Mouse (Mus musculus) limb, embryonic 14.5 days (tissue): ENCODE data around the gene Msrb2. TPM values are rescaled to one million over a fixed set of nuclear protein-coding genes. Genes with fewer than 3 reads are reported as not detected.

Experiments
- ATAC-seq: fragments of 200-750 bp; cut with Nextera tagmentation; 2 replicates; pipeline ENCODE4 v1.8.0; 2017; ENCODE audit warnings: low read depth, moderate number of reproducible peaks, moderate TSS enrichment; ENCODE audit not compliant: low FRiP score
- DNase-seq: peaks from one replicate; pipeline ENCODE4 v3.0.0-alpha.2; 2015; ENCODE audit warnings: low spot score
- H3K27ac ChIP-seq: fragments of 300-500 bp; sonication (generic); replicated peaks from 2 replicates; pipeline ENCODE4 v1.5.1; 2014; ENCODE audit warnings: low read depth, mild to moderate bottlenecking, low read length, moderate library complexity, mixed read lengths
- H3K27me3 ChIP-seq: fragments of 300-500 bp; sonication (generic); 2 replicates; pipeline ENCODE4 v1.6.1; 2014; ENCODE audit warnings: low read length, mixed read lengths; ENCODE audit not compliant: control insufficient read depth, insufficient read depth
- H3K36me3 ChIP-seq: fragments of 300-500 bp; sonication (generic); 2 replicates; pipeline ENCODE4 v1.6.1; 2014; ENCODE audit warnings: mild to moderate bottlenecking, low read length, moderate library complexity, mixed read lengths; ENCODE audit not compliant: control insufficient read depth, insufficient read depth
- H3K4me1 ChIP-seq: fragments of 300-500 bp; sonication (generic); 2 replicates; pipeline ENCODE4 v1.6.1; 2014; ENCODE audit warnings: antibody characterized with exemption, low read length, mixed read lengths; ENCODE audit not compliant: control insufficient read depth, insufficient read depth
- H3K4me2 ChIP-seq: fragments of 300-500 bp; sonication (generic); replicated peaks from 2 replicates; pipeline ENCODE4 v1.6.1; 2014; ENCODE audit warnings: low read depth, mild to moderate bottlenecking, low read length, moderate library complexity; ENCODE audit not compliant: severe bottlenecking
- H3K4me3 ChIP-seq: fragments of 300-500 bp; sonication (generic); replicated peaks from 2 replicates; pipeline ENCODE4 v1.5.1; 2014; ENCODE audit warnings: low read length
- H3K9ac ChIP-seq: fragments of 300-500 bp; sonication (generic); 2 replicates; pipeline ENCODE4 v1.6.1; 2014; ENCODE audit warnings: mild to moderate bottlenecking, low read depth, low read length, moderate library complexity; ENCODE audit not compliant: severe bottlenecking
- H3K9me3 ChIP-seq: fragments of 300-500 bp; sonication (generic); 2 replicates; pipeline ENCODE4 v1.6.1; 2016; ENCODE audit warnings: low read length; ENCODE audit not compliant: control insufficient read depth
- POLR2A ChIP-seq: fragments of 200-500 bp; IDR thresholded peaks from 2 replicates; pipeline ENCODE4 v1.8.0; 2012; ENCODE audit warnings: inconsistent platforms, mild to moderate bottlenecking, moderate library complexity, borderline replicate concordance; ENCODE audit not compliant: insufficient read depth, insufficient read length; ENCODE audit errors: extremely low read depth
- WGBS: fragments of 180-500 bp; shearing (Covaris S2); extraction: QIAGEN DNeasy Blood & Tissue Kit; methylation state at CpG from one replicate; pipeline ENCODE4 v1.1.7; 2014; 5-methylcytosine and 5-hydroxymethylcytosine counted together
- polyA plus RNA-seq, 2 experiments: library from polyadenylated mRNA; depleted of rRNA in 1 of 2; stranded (reverse) in 1 of 2; unstranded in 1 of 2; fragments of >200 nt; fragmentation: Nextera tagmentation in 1 of 2; extraction: Ambion mirVana in 1 of 2; gene quantifications; 2 replicates each; pipeline versions ENCODE4 v1.2.1 to v1.2.3; 2012 to 2014

The Msrb2 gene
- polyA plus RNA-seq (2012; rRNA removed) (22.3 and 23.7 TPM in 2 replicates), polyA plus RNA-seq (2014; fragmentation: Nextera tagmentation; extraction: Ambion mirVana) (25.1 and 25.6 TPM in 2 replicates)

DNA sequence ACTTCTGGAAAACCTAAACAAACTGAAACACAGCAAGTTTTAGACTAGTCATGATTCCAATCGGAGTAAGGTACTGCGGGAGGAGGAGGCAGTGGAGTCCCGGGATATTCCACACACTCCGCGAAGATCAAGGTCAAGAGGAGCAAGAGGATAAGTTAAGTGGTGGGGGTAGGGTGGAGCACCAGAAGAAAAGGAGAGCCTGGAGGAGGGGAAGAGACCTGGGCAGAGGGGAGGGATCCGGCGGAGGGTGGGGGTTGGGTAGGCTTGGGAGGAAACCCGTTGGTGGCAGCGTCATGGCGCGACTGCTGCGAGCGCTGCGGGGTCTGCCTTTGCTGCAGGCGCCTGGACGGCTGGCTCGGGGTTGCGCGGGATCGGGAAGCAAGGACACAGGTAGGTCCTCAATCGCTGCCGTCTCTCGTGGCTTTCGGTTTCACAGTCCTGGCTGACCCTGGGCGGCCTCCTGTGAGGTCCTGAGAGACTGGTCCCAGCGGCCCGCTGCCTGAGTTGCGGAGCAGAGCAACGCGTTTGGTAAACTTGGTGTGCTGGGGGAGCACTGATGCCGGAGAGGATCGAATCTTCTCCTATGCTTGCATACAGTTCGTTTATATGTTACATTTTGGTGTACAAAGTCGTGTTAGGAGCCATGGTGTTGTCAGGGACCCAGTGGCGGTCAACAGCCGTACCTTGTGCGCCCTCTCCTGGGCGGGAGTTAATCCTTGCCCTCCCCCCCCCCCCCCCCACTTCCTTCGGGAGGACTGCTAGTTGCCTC lies at the start of gene Msrb2:
Gene Msrb2 (plus strand): TSS at position 51 of the 769 bp plus-strand sequence.
- H3K4me2 ChIP-seq = peak within 1 kb of the TSS; percentile 58
- peak; percentile 87 for ATAC-seq
- no peaks in the 10 kb centered on the region for H3K27me3 ChIP-seq
- peak within 1 kb of the TSS; percentile 84 for H3K9ac ChIP-seq
- 0 out of 2 replicates have a peak, but pooled peaks have one; percentile 20 for TF ChIP-seq POLR2A
- peak within 1 kb of the TSS; percentile 67 for H3K4me3 ChIP-seq
- peak; percentile 67 for DNase-seq
- H3K9me3 ChIP-seq = no peaks in the 10 kb centered on the region
- H3K27ac ChIP-seq = peak within 1 kb of the TSS; percentile 81
- 1% methylated on average over 38 of the region's 39 CpGs for WGBS
- H3K36me3 ChIP-seq = no peaks in the 10 kb centered on the region
- H3K4me1 ChIP-seq = no peaks in the 10 kb centered on the region

DNA sequence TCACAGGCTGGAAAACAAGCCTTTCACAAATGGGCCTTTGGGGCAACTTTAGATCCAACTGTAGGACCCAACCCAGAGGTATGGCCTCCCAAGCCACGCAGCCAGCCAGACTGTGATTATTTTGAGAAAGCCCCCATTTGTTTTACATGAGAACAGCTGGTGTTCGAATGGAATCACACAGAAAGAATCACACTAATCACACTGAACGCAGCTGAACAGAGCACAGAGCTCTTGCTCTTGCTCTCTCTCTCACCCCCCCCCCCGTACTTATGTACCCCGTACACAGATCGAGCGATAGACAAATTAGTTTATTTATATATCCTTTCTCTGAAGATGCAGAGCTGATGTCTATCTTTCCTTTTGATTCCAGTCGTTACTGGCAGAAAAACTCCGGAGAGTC lies 48.8 kb upstream of the Msrb2 start:
- H3K9me3 ChIP-seq = no peaks in the 10 kb centered on the region
- ATAC-seq = no peak
- 82% methylated on average over 9 of the region's 9 CpGs for WGBS

DNA sequence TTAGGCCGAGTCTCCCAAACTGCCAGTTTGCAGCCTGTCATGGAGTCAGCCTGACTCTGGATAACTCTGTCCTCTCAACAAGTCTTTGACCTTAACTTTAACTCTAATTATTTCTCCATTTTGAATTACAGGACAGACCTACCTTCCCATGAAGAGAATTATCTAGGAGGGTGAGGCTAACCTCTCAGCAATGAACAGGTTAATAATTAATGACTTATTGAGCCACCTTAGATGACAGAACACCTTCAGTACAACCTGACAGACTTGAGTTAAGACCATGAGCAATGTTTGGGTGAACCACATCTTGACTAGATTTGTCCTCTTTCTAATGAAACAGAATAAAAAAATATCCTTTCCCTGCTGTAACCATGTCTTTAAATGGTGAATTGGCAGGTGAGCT lies 44.9 kb upstream of the Msrb2 start:
- no peak overlapping the region for H3K9ac ChIP-seq
- H3K4me2 ChIP-seq = no peak overlapping the region
- DNase-seq (no peak), ATAC-seq (no peak)
- 80% methylated on average over 1 of the region's 1 CpGs for WGBS
- H3K27ac ChIP-seq = no peak overlapping the region
- no peak overlapping the region for H3K4me3 ChIP-seq
- no peaks in the 10 kb centered on the region for H3K9me3 ChIP-seq
- no peaks in the 10 kb centered on the region for H3K4me1 ChIP-seq
- H3K27me3 ChIP-seq = no peaks in the 10 kb centered on the region
- no peaks in the 10 kb centered on the region for H3K36me3 ChIP-seq
- TF ChIP-seq POLR2A = no peak

More for the DNA sequence above, 48.8 kb upstream of the Msrb2 start:
- H3K27ac ChIP-seq = no peak overlapping the region
- DNase-seq = no peak
- H3K4me3 ChIP-seq = no peak overlapping the region
- no peaks in the 10 kb centered on the region for H3K4me1 ChIP-seq
- no peak overlapping the region for H3K9ac ChIP-seq
- H3K4me2 ChIP-seq = no peak overlapping the region
- H3K36me3 ChIP-seq = no peaks in the 10 kb centered on the region
- H3K27me3 ChIP-seq = no peaks in the 10 kb centered on the region
- no peak for TF ChIP-seq POLR2A

DNA sequence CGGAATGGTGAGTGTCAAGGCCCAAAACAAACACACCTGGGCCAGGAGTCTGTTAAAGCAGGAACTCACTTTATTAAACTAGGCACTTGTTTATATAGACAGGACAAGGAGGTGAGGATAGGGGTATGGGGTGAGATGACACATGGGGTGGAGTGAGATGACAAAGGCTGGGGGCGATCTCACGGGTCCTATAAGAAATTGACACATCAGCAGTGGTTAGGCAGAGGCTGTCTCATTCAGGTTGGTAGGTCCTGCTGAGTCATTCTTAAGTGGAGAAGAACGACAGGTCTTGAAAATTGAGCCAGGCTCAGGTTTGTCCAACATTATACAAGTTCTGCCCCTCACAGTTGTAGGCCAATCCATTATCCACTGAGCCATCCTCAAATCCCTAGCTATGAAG lies 43.4 kb upstream of the Msrb2 start:
- Histone ChIP-seq H3K4me3 (no peak overlapping the region), H3K36me3 (no peaks in the 10 kb centered on the region), H3K9ac (no peak overlapping the region), H3K4me1 (no peaks in the 10 kb centered on the region), H3K27me3 (no peaks in the 10 kb centered on the region), H3K27ac (no peak overlapping the region), H3K4me2 (no peak overlapping the region), H3K9me3 (no peaks in the 10 kb centered on the region)
- DNase-seq (no peak), ATAC-seq (no peak)
- TF ChIP-seq POLR2A = no peak
- 72% methylated on average over 4 of the region's 4 CpGs for WGBS

DNA sequence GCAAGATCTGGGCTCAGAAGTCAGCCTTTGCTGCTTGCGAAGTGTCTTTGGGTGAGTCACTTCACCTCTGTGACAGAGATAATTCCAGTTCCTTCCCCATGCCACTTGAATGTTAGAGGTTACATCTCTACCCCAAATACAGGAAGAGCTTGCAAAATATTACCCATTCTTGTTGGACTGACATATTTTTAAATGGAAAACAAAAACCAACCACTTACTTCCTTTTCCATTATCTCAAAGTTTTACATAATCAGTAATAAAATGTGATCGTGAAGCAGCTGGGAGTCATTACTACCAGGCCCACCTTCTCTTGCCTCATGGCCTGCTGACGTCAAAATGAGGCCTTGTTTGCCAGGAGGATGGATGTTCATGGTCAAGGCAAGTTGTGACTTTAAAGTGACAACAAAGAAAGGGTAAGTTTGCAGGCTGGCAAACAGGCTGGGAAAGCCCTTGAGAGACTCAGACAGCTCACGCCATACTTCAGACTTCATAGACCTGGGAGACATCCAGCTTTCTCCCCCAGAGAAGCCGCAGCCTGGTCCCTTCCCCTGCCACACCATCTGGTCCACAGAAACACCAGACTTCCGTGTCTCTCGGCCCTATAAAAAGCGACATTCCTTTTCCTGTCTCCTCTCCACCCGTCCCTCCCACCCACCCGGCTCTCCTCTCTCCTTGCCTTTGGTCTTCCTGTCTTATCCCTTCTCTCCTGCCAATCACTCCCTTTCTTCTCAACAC lies 27.2 kb upstream of the Msrb2 start:
- whole genome bisulfite sequencing = 32% methylated on average over 10 of the region's 10 CpGs
- H3K27me3 ChIP-seq = no peaks in the 10 kb centered on the region
- H3K9me3 ChIP-seq = no peaks in the 10 kb centered on the region
- 0 out of 2 replicates have a peak, but pooled peaks cover 3% of the 10 kb centered on the region for H3K4me1 ChIP-seq
- peak; percentile 41 for ATAC-seq
- peak overlapping the region; percentile 4; the same call in 1 of the 2 replicates for H3K4me3 ChIP-seq
- H3K27ac ChIP-seq = no peak overlapping the region
- H3K9ac ChIP-seq = no peak overlapping the region
- peak overlapping the region; percentile 32; the same call in 1 of the 2 replicates for H3K4me2 ChIP-seq
- no peak for TF ChIP-seq POLR2A
- no peaks in the 10 kb centered on the region for H3K36me3 ChIP-seq
- DNase-seq = no peak
